Mouse (Mus musculus) myocyte (in vitro differentiated cells): ENCODE measurements around the gene Entpd1.

Experiments
- MAX ChIP-seq: IDR thresholded peaks from one replicate; pipeline ENCODE4 v1.6.1; 2011; ENCODE audit warnings: low read depth, mild to moderate bottlenecking, control low read depth
- MYOD1 ChIP-seq, 3 experiments: IDR thresholded peaks; one replicate each; pipeline ENCODE4 v1.6.1; 2011; ENCODE audit warnings: control low read depth in 2 of 3, low read depth in 2 of 3, mild to moderate bottlenecking in 2 of 3, moderate library complexity in 1 of 3; ENCODE audit not compliant: insufficient read length in 2 of 3, control insufficient read depth in 1 of 3
- MYOG ChIP-seq, 3 experiments: IDR thresholded peaks; one replicate each; pipeline ENCODE4 v1.6.1; 2011; ENCODE audit warnings: control low read depth in 2 of 3, low read depth in 2 of 3, mild to moderate bottlenecking in 2 of 3; ENCODE audit not compliant: insufficient read length in 2 of 3, control insufficient read depth in 1 of 3, insufficient read depth in 1 of 3
- POLR2A ChIP-seq: IDR thresholded peaks from one replicate; pipeline ENCODE4 v1.6.1; 2011; ENCODE audit warnings: low read depth, mild to moderate bottlenecking, control low read depth, moderate library complexity; ENCODE audit not compliant: insufficient read length
- SRF ChIP-seq: IDR thresholded peaks from one replicate; pipeline ENCODE4 v1.6.1; 2011; ENCODE audit warnings: low read depth; ENCODE audit not compliant: control insufficient read depth, insufficient read length
- USF1 ChIP-seq: IDR thresholded peaks from one replicate; pipeline ENCODE4 v1.6.1; 2011; ENCODE audit warnings: low read depth, mild to moderate bottlenecking, control low read depth, moderate library complexity

DNA sequence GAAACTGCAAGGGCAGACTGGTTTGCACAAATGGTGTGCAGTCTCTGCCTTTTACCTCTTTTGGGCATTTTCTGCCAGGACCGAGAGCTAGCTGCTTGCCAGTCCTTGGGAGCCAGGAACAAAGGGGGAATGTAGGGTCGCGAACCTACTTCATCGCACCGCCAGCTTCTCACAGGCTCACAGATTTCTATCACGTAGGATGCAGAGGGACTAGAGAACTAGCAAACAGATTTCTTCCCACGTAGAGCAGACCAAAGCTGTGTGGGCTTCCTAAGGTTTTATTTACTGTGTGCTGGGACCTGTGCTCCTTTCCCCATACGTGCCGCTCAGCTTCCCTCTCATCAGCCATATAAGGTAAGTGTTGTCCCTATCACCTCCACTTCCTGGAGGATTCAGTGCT is 48.3 kb downstream of the Entpd1 start:
- TF ChIP-seq MYOG (IDR thresholded peaks at IDR 0.05; ENCODE audit: control insufficient read depth in 1 of 3, insufficient read depth in 1 of 3, insufficient read length in 2 of 3, low read depth in 2 of 3) = no peak
- TF ChIP-seq USF1 = no peak
- no peak for TF ChIP-seq POLR2A
- TF ChIP-seq SRF = no peak
- TF ChIP-seq MYOD1 (IDR thresholded peaks at IDR 0.05; ENCODE audit: control insufficient read depth in 1 of 3, insufficient read length in 2 of 3, low read depth in 2 of 3) = no peak
- TF ChIP-seq MAX = no peak
